ENCODE assay signal across 11 mouse cellular contexts in genomic region chr6:52211961-52212360, GRCm38 (mm10). TPM values are rescaled to one million over a fixed set of nuclear protein-coding genes. Genes with fewer than 3 reads are reported as not detected.
A peak's percentile ranks its signal among the peaks of the same experiment; 100 is the strongest.
DNase-seq lines count a peak whose midpoint lies in the region; ATAC-seq and TF ChIP-seq lines count a peak whose summit lies in the region.
"Had no signal": no experiment of that assay in that cellular context is flagged by ENCODE, and none has a peak within 500 bp of the region (broad histone marks: within the 10 kb centered on the region; RNA-seq: fewer than 3 reads in every experiment).

No protein-coding gene starts in this region.

- no peaks in the 10 kb centered on the region for H3K36me3 ChIP-seq in heart, adult 2 months (ENCODE audit: control insufficient read depth, insufficient read depth, low read length)
- H3K36me3 ChIP-seq in embryonic facial prominence, embryonic 14.5 days (ENCODE audit: control insufficient read depth, insufficient read depth, low read length) = no peaks in the 10 kb centered on the region
- H3K36me3 ChIP-seq in limb, embryonic 12.5 days = no peaks in the 10 kb centered on the region

- no peak overlapping the region for H3K4me3 ChIP-seq in heart, adult 2 months
- H3K4me3 ChIP-seq in embryonic facial prominence, embryonic 14.5 days (ENCODE audit: low read depth, low read length) = peak overlapping the region; percentile 16
- H3K4me3 ChIP-seq in limb, embryonic 12.5 days (replicated peaks) = peak overlapping the region; percentile 79
- no peak overlapping the region for H3K4me3 ChIP-seq in left cerebral cortex, adult 2 months

- no peak overlapping the region for H3K4me2 ChIP-seq in embryonic facial prominence, embryonic 14.5 days (ENCODE audit: low read depth, low read length)
- H3K4me2 ChIP-seq in limb, embryonic 12.5 days = peak overlapping the region; percentile 96

- H3K4me1 ChIP-seq in heart, adult 2 months (ENCODE audit: control insufficient read depth, insufficient read depth, low read length) = no peaks in the 10 kb centered on the region; the same call in 1 of the 2 replicates
- H3K4me1 ChIP-seq in embryonic facial prominence, embryonic 14.5 days (ENCODE audit: control insufficient read depth, insufficient read depth, low read length) = 0 out of 2 replicates have a peak, but pooled peaks cover 2% of the 10 kb centered on the region
- H3K4me1 ChIP-seq in limb, embryonic 12.5 days (replicated peaks) = peaks cover 70% of the 10 kb centered on the region

- H3K9ac ChIP-seq in heart, adult 2 months (ENCODE audit: low read depth, low read length) = no peak overlapping the region
- H3K9ac ChIP-seq in embryonic facial prominence, embryonic 14.5 days (ENCODE audit: low read depth, low read length) = no peak overlapping the region
- peak overlapping the region; percentile 94 for H3K9ac ChIP-seq in limb, embryonic 12.5 days (replicated peaks)
- H3K9ac ChIP-seq: liver, embryonic 14.5 days had no signal

- H3K27ac ChIP-seq in heart, adult 2 months = no peak overlapping the region
- no peak overlapping the region for H3K27ac ChIP-seq in embryonic facial prominence, embryonic 14.5 days (replicated peaks; ENCODE audit: low read depth, low read length)
- peak overlapping the region; percentile 98 for H3K27ac ChIP-seq in limb, embryonic 12.5 days
- no peak overlapping the region for H3K27ac ChIP-seq in left cerebral cortex, adult 2 months
- H3K27ac ChIP-seq: liver, embryonic 14.5 days had no signal

- intact Hi-C loops in heart, adult 2 months (cut with DNase I) = loop anchor here (1.0 to 5.0 kb wide), 2 partner anchors 9 to 1030 kb away; partner anchors contain the start of gene Hoxa7
- intact Hi-C loops in left cerebral cortex, adult 2 months (cut with DNase I) = no loop called here

- peaks cover 48% of the 10 kb centered on the region for H3K27me3 ChIP-seq in heart, adult 2 months (ENCODE audit: control insufficient read depth, insufficient read depth, low read length)
- peaks cover 100% of the 10 kb centered on the region for H3K27me3 ChIP-seq in embryonic facial prominence, embryonic 14.5 days (replicated peaks; ENCODE audit: control insufficient read depth, insufficient read depth, low read length)
- H3K27me3 ChIP-seq in limb, embryonic 12.5 days = peaks cover 23% of the 10 kb centered on the region

- H3K79me2 ChIP-seq in heart, adult 2 months (replicated peaks; ENCODE audit: control insufficient read depth, insufficient read depth, low read length) = no peaks in the 10 kb centered on the region

- peak; percentile 91 for DNase-seq in heart, adult 11 months
- DNase-seq in heart, adult 2 months = no peak
- peak; percentile 54 for DNase-seq in 3T3-L1 (ENCODE audit: low read depth, low spot score)
- DNase-seq in embryonic facial prominence, embryonic 14.5 days (ENCODE audit: low spot score) = no peak
- DNase-seq in left cerebral cortex, adult 2 months (ENCODE audit: extremely low spot score in 1 of 2, low spot score in 2 of 2) = no peak
- DNase-seq in embryo, embryonic 9.5 days (ENCODE audit: extremely low spot score) = no peak
- no peak for DNase-seq in layer of hippocampus, postnatal 14 days (ENCODE audit: low spot score in 2 of 2)

- TF ChIP-seq POLR2A in heart, adult 2 months (IDR thresholded peaks at IDR 0.05; ENCODE audit: insufficient read depth, low read depth, low read length) = no peak

- H3K9me3 ChIP-seq in embryonic facial prominence, embryonic 14.5 days (ENCODE audit: control insufficient read depth, low read length) = no peaks in the 10 kb centered on the region
- no peaks in the 10 kb centered on the region for H3K9me3 ChIP-seq in limb, embryonic 12.5 days

- TF ChIP-seq EP300 in heart, adult 2 months (IDR thresholded peaks at IDR 0.05; ENCODE audit: insufficient read depth, low read depth, low read length) = no peak

- 9% methylated on average over 13 of the region's 13 CpGs for WGBS in heart, adult 2 months
- WGBS in embryonic facial prominence, embryonic 14.5 days = 7% methylated on average over 13 of the region's 13 CpGs
- WGBS in limb, embryonic 12.5 days = 0% methylated on average over 13 of the region's 13 CpGs

- TF ChIP-seq CTCF in heart, adult 2 months (IDR thresholded peaks at IDR 0.05) = no peak
- no peak for TF ChIP-seq CTCF in left cerebral cortex, adult 2 months (IDR thresholded peaks at IDR 0.05)

- no peak for ATAC-seq in embryonic facial prominence, embryonic 14.5 days (ENCODE audit: low read depth)
- ATAC-seq in limb, embryonic 12.5 days (ENCODE audit: insufficient number of reproducible peaks, insufficient read depth, low FRiP score, low TSS enrichment, low read depth) = no peak

RNA-seq across cellular contexts. Expression of gene Hoxa3, which starts 1.2 kb away (rescaled TPM):
- under 1 TPM; 0.55 to 0.76 TPM for total RNA-seq in heart, adult 2 months (2021)
- polyA plus RNA-seq in heart, adult 2 months (2012; rRNA removed) = 0.53 and 1.3 TPM in 2 replicates
- polyA plus RNA-seq in embryonic facial prominence, embryonic 14.5 days (2014; fragmentation: Nextera tagmentation; extraction: Ambion mirVana) = 2.8 TPM in 2 replicates
- polyA plus RNA-seq in limb, embryonic 12.5 days (2016; fragmentation: Nextera tagmentation; extraction: Ambion mirVana) = 7.7 and 7.9 TPM in 2 replicates
- total RNA-seq in left cerebral cortex, adult 2 months (2021) = not detected
- not detected for total RNA-seq in layer of hippocampus, postnatal 14 days (2021)
- total RNA-seq: MEL had no signal

RNA-seq across cellular contexts. Expression of gene Gm28308, which starts 1.2 kb away (rescaled TPM):
- total RNA-seq in heart, adult 2 months (2021) = not detected
- polyA plus RNA-seq in heart, adult 2 months (2012; rRNA removed) = not detected in 2 replicates
- polyA plus RNA-seq in embryonic facial prominence, embryonic 14.5 days (2014; fragmentation: Nextera tagmentation; extraction: Ambion mirVana) = not detected in 2 replicates
- polyA plus RNA-seq in limb, embryonic 12.5 days (2016; fragmentation: Nextera tagmentation; extraction: Ambion mirVana) = 2.1 TPM in 1 of 2 replicates, not detected in the other
- total RNA-seq in left cerebral cortex, adult 2 months (2021) = not detected
- not detected for total RNA-seq in layer of hippocampus, postnatal 14 days (2021)
- total RNA-seq: MEL had no signal
- polyA plus RNA-seq: liver, embryonic 14.5 days; testis, adult 2 months had no signal

RNA-seq across cellular contexts. Expression of gene Hoxa6, which starts 3.4 kb away (rescaled TPM):
- not detected for total RNA-seq in heart, adult 2 months (2021)
- not detected in 2 replicates for polyA plus RNA-seq in heart, adult 2 months (2012; rRNA removed)
- polyA plus RNA-seq in embryonic facial prominence, embryonic 14.5 days (2014; fragmentation: Nextera tagmentation; extraction: Ambion mirVana) = 0.48 TPM in 1 of 2 replicates, not detected in the other
- 3.1 and 4.1 TPM in 2 replicates for polyA plus RNA-seq in limb, embryonic 12.5 days (2016; fragmentation: Nextera tagmentation; extraction: Ambion mirVana)
- not detected for total RNA-seq in left cerebral cortex, adult 2 months (2021)
- total RNA-seq in layer of hippocampus, postnatal 14 days (2021) = not detected
- total RNA-seq: MEL had no signal
- polyA plus RNA-seq: liver, embryonic 14.5 days had no signal

RNA-seq across cellular contexts. Expression of gene Hoxa5, which starts 7.6 kb away (rescaled TPM):
- total RNA-seq in heart, adult 2 months (2021) = under 1 TPM; 0.26 to 0.45 TPM
- polyA plus RNA-seq in heart, adult 2 months (2012; rRNA removed) = 0.94 and 0.96 TPM in 2 replicates
- polyA plus RNA-seq in embryonic facial prominence, embryonic 14.5 days (2014; fragmentation: Nextera tagmentation; extraction: Ambion mirVana) = 2.4 and 3.3 TPM in 2 replicates
- polyA plus RNA-seq in limb, embryonic 12.5 days (2016; fragmentation: Nextera tagmentation; extraction: Ambion mirVana) = 8.2 and 9.2 TPM in 2 replicates
- total RNA-seq in left cerebral cortex, adult 2 months (2021) = not detected
- total RNA-seq in layer of hippocampus, postnatal 14 days (2021) = not detected
- total RNA-seq: MEL had no signal

RNA-seq across cellular contexts. Expression of gene Hoxa7, which starts 9.7 kb away (rescaled TPM):
- under 1 TPM; 0.25 to 0.50 TPM for total RNA-seq in heart, adult 2 months (2021)
- polyA plus RNA-seq in heart, adult 2 months (2012; rRNA removed) = 0.26 and 0.31 TPM in 2 replicates
- polyA plus RNA-seq in embryonic facial prominence, embryonic 14.5 days (2014; fragmentation: Nextera tagmentation; extraction: Ambion mirVana) = 0.21 and 1.4 TPM in 2 replicates
- polyA plus RNA-seq in limb, embryonic 12.5 days (2016; fragmentation: Nextera tagmentation; extraction: Ambion mirVana) = 11.7 and 13.8 TPM in 2 replicates
- total RNA-seq in left cerebral cortex, adult 2 months (2021) = not detected
- total RNA-seq in layer of hippocampus, postnatal 14 days (2021) = under 1 TPM; 0.16 to 0.45 TPM
- total RNA-seq: MEL had no signal

Comparison
In these comparisons a context has a peak if more than half of its experiments do, and no peak if none do; other contexts are left out.
1. DNase-seq: peak in heart, adult 11 months (single experiment) and 3T3-L1 (single experiment); none in heart, adult 2 months (0 of 2), embryonic facial prominence, embryonic 14.5 days (single experiment), left cerebral cortex, adult 2 months (0 of 2), embryo, embryonic 9.5 days (single experiment) and layer of hippocampus, postnatal 14 days (0 of 2).
2. H3K4me3 ChIP-seq: peak in embryonic facial prominence, embryonic 14.5 days (single experiment) and limb, embryonic 12.5 days (single experiment); none in heart, adult 2 months (single experiment) and left cerebral cortex, adult 2 months (single experiment).